Mouse (Mus musculus) gastrocnemius, postnatal 10 days (tissue): ENCODE measurements around the gene Prc1. TPM values are rescaled to one million over a fixed set of nuclear protein-coding genes. Genes with fewer than 3 reads are reported as not detected.
A peak's percentile ranks its signal among the peaks of the same experiment; 100 is the strongest.

ENCODE experiments used
- DNase-seq: peaks from one replicate; pipeline ENCODE4 v3.0.0; 2021; ENCODE audit warnings: mixed read lengths
- total RNA-seq, 2 experiments: library from RNA; stranded (reverse); gene quantifications; 2 replicates each; pipeline ENCODE4 v1.2.3; 2021

Gene Prc1
- total RNA-seq, 2 experiments from 2014 or later = 18.4 to 23.2 TPM

DNA sequence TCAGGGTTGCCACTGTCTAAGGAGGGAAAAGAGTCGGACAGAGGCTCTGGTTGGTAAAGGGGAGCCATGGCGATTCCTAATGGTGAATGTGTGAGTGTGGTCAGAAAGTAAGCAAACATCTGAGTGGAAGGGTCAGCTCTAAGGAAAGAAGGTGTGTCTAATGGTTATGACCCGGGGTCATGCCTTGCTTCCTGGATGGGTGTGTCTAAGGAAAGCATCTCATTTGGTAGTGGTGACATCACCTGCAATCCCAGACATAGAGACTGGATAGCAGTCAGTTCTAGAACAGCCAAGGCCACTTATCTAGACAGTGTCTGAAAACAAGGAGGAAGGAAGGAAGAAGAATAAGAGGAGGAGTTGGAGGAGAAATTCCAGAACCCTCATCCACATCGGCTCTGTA lies 40.6 kb downstream of the Prc1 start:
- DNase-seq = no peak

GRCm38 (mm10) chr7:80336932-80337331 lies 42.7 kb downstream of the Prc1 start:
- DNase-seq = no peak

DNA sequence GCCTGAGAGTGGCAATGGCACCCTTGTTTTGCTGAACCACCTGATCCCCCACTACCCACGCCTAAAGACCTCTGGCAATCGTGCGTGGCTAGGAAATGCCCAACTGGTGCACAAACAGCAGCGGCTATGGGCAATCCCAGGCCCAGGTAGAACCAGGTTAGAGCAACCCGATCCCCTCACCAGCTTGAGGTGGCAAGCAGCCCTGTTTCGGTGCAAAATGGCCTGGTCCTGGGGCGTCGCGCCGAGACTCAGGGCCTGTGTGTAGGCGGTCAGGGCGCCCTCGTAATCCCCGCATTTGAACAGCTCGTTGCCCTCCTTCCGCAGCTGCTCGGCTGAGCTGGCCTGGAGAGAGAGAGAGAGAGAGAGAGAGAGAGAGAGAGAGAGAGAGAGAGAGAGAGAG lies 45.1 kb downstream of the Prc1 start:
- DNase-seq = peak; percentile 41

DNA sequence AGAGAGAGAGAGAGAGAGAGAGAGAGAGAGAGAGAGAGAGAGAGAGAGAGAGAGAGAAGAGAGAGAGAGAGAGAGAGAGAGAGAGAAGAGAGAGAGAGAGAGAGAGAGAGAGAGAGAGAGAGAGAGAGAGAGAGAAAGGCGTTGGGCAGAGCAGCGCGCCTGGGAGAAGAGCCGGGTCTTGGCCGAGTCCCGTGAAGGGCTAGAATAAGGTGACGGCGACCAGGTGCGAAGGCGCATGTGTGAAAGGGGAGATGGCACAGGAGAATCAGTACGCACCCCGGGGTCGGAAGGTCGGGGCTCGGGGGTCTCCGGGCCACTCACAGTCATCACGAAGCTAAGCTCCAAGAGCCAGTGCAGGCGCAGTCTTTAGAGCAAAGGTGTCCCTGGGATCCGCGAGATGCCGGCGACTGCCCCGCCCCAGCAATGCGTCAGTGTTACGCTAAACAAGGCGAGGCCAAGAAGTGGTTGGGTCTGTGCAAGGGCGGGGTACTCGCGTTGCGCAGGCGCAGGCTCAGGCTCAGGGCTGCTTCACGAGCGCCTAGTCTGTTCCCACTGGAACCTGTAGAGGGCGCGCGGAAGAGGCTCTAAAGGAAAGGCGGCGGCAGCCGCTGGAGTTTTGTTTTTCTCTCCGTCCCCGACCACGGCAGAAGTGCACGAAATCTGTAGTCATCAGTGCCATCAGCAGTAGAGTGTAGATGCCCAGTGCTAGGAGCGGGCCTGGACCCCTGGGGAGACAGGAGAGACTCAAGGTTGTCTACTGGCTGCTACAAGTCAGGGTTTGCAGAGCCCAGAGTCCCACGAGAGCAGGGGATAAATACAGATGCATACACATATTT lies 45.8 kb downstream of the Prc1 start:
- DNase-seq = peak; percentile 97

GRCm38 (mm10) chr7:80340793-80341192 lies 46.5 kb downstream of the Prc1 start, which contains the start of gene Unc45a:
Gene Unc45a (minus strand): TSS chr7:80341005.
- DNase-seq = peak; percentile 51

DNA sequence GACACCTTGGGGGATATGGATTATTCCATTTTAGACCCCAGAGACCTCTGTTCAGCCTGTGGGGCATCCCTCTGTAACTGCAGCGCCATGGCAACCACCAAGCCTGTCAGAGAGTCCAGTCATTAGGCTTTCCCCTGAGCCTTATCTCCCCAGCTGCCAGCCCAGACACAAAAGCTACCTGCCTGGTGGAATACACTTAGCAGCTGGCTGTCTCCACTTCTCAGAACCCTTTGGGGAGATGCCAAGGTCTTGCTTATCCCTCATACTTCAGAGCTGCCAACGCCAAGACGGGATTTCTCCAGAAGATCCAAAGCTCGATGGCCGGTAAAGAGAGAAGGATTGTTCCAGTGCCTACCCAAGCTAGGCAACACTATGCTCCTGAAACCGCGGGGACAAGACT lies 47.5 kb downstream of the Prc1 start:
- no peak for DNase-seq

DNA sequence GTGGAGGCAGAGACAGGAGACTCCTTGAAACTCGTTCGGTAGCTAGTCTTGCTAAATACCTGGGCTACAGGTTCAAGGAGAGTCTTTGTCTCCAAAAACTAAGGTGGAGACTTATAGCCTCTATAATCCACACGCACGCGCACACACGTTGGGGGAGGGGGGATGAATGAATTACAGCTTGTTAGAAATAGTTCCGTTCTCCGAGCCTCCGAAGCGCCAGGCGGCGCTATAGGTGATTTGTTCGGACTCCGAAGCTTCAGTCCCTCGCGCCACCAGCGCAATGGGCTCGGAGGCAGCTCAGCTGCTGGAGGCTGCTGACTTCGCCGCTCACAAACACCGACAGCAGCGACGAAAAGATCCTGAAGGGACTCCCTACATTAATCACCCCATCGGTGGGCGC lies 48.6 kb downstream of the Prc1 start, which contains the start of gene Hddc3:
TSS of gene Hddc3 (plus strand) at position 247 of the 400 bp plus-strand sequence.
- peak; percentile 96 for DNase-seq

DNA sequence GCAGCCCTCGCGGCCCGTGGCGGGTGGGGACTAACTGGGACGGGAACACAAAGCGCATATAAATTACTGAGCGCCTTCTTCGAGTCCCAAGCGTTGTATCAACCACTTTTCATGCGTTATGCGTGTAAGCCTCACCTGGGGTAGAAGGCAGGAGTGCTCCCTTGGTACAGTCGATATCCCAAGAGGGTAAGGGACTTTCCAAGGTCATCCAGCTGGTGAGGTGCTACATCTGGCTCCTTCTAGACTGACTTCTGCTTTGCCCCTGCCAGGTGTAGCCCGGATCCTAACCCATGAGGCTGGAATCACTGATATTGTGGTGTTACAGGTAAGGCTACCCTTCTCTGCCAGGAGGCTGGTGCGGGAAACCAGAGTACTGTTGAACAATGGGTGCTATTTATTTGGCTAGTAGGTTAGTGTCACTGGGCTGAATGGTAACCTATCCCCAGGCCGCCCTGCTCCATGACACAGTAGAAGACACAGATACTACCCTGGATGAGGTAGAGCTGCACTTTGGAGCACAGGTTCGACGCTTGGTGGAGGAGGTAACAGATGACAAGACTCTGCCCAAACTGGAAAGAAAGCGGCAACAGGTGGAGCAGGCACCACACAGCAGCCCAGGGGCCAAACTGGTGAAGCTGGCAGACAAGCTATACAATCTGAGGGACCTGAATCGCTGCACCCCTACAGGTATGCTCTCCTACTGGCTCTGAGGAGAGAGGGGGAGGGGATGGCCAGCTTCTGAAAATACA lies 49.2 kb downstream of the Prc1 start:
- no peak for DNase-seq

GRCm38 (mm10) chr7:80346173-80346572 lies 51.9 kb downstream of the Prc1 start:
- no peak for DNase-seq

DNA sequence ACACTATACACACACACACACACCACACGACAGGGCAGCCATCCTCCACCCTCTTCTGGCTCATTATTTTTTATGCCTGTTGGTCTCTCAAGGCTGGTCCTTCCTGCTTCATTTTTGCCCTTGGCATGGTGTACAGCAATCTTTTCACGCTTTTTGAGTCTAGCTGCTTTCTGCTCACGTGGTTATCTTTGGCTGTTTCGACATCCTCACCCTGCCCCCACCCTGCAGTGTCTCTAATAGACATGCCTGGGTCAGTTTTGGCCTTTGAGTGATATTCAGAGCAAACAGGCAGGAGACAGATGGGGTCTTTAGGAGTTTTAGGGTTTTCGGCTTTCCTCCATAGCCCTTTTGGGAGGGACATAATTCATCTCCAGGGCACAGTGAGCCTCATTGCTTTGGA lies 52.6 kb downstream of the Prc1 start:
- no peak for DNase-seq

DNA sequence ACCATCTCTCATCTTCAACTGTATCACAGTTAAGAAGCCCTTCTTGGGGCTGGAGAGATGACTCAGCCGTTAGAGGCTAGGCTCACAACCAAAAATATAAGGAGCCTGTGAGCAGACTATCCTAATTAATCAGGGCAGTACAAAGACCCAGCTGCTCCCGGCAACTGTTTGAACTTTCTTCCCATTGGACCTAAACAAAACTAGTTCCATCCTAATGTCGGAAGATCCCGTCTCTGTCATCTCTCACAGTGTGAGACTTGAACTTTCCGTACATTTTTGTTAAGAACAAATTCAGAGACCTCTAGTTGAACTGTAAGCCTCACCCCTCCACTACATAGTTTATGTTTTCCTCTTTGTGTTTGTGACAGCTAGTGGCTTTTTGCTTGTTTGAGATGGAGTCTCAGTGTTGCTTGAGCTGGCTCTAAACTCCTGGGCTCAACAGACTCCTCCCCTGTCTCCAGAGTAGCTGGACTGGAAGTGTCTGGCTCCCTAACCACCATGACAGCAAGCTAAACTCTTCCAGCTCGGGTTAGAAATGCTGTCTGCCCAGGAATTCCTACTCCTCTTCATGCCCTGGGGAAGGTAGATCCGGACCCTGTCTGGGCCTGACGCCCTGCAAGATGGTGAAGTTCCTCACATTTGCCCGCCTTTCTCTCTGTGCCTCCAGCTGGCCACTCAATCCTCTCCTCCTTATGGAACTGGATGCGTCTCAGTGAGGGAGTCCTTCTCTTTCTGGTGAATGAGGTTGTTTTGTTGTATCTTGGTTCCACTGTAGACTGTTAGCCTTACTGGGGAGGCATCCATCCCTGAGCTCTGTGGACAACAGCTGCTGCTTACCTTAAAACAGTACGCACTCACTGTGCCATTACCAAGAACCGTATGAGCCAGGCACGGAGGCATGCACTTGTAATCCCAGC lies 53.7 kb downstream of the Prc1 start:
- no peak for DNase-seq

GRCm38 (mm10) chr7:80350808-80351207 lies 56.6 kb downstream of the Prc1 start:
- DNase-seq = no peak

- no peak for DNase-seq
These were observed 58.7 kb downstream of the Prc1 start for GRCm38 (mm10) chr7:80352920-80353319.

- DNase-seq = no peak
These were observed 62.1 kb downstream of the Prc1 start for GRCm38 (mm10) chr7:80356351-80356750.

- DNase-seq = no peak
These were observed 62.9 kb downstream of the Prc1 start for GRCm38 (mm10) chr7:80357156-80357555.

- no peak for DNase-seq
These were observed 63.8 kb downstream of the Prc1 start for GRCm38 (mm10) chr7:80358039-80358438.

GRCm38 (mm10) chr7:80360435-80360834 lies 66.2 kb downstream of the Prc1 start:
- DNase-seq = no peak

- DNase-seq = no peak
These were observed 71.5 kb downstream of the Prc1 start for GRCm38 (mm10) chr7:80365759-80366158.
